Mouse (Mus musculus): ENCODE measurements around the gene Taf10.
"Not testable (repeated sequence)": the region's sequence is repeated elsewhere in the genome, so short reads cannot be mapped to it uniquely, and the experiment has no call there.

DNA sequence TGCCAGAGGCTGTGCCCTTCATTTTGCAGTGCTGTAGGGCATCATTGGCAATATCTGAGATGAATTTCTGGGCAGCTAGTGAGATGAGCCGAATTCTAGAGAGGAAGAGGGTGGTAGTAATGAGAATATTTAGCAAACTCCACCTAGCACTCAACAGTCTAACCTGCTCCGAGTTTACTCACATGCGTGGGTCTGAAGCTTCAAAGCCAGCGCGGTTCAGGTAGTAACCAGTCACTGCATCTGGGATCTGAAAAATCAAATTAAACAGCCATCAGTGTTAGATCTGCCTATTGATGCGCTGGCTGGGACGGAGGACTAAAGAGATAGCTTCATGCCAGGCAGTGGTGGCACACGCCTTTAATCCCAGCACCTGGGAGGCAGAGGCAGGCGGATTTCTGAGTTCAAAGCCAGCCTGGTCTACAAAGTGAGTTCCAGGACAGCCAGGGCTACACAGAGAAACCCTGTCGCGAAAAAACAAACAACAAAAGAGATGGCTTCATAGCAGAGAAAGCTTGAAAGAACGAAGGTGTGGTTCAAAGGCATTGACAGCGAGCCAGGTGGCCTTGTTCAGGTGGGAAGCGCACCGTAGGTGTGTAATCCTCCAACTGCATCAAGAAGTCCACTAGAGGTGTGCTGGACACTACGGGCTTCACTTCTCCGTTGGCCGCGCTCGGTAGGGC is 775 bp downstream of the Taf10 start:
- TF ChIP-seq CTCF (IDR thresholded peaks at IDR 0.05; ENCODE audit: low read depth, low read length); EP300 (IDR thresholded peaks at IDR 0.05; ENCODE audit: insufficient read depth, low read depth, low read length); POLR2A (IDR thresholded peaks at IDR 0.05; ENCODE audit: insufficient read depth, low read length): not testable (repeated sequence)

Data from ES-Bruce4 (cell line).